Mouse (Mus musculus) B cell, adult (primary cell): Measurements from ENCODE around the gene Mup17. TPM values are rescaled to one million over a fixed set of nuclear protein-coding genes. Genes with fewer than 3 reads are reported as not detected.

ENCODE experiments used
- total RNA-seq: library from RNA; stranded (reverse); gene quantifications from 4 replicates; pipeline ENCODE4 v1.2.4, GENCODE M21; 2023; ENCODE audit not compliant: inconsistent age

Mup17 gene
- total RNA-seq: not detected in 4 replicates

DNA sequence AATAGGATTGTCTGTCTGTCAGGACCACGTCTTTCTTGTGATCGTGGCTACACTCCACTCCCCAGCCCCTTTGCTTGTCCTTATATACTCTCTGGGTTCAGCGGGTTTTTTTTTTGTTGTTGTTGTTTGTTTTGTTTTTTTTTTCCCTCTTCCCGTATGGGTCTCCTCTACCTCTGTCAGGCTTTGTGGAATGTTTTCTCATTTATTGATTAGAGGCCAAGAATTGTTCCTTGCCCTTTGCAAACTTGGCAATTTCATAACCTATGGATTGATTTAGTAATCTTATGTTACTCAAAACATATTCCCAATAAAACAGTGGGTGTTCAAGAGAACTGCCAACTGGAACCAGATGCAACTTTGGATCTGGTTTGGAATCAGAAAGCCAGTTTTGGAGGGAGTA, at the start of gene Mup17:
Gene Mup17, minus strand, starts transcription at position 101 of the 400 bp plus-strand sequence.

Other genes starting within 250 kb of the Mup17 start
- not detected in 4 replicates for gene Mup15, start 156.1 kb downstream of the Mup17 start, total RNA-seq
- not detected in 4 replicates for gene Mup16, start 76.3 kb downstream of the Mup17 start, total RNA-seq
- not detected in 4 replicates for gene Mup18, start 78.3 kb upstream of the Mup17 start, total RNA-seq
- gene Mup19, start 186.4 kb upstream of the Mup17 start, total RNA-seq: not detected in 4 replicates
- not detected in 4 replicates for gene Mup5, start 239.4 kb upstream of the Mup17 start, total RNA-seq